Mouse (Mus musculus) embryonic fibroblast, embryonic 13.5 days (primary cell): ENCODE data around the gene Olfr632.

Experiments used
- CTCF ChIP-seq: IDR thresholded peaks from 2 replicates; pipeline ENCODE4 v1.5.1; 2011; ENCODE audit warnings: mild to moderate bottlenecking, control low read depth, low read length, moderate library complexity, borderline replicate concordance; ENCODE audit not compliant: insufficient read depth
- POLR2A ChIP-seq: IDR thresholded peaks from 2 replicates; pipeline ENCODE4 v1.6.1; 2011; ENCODE audit warnings: low read depth, mild to moderate bottlenecking, control low read depth, low read length, moderate library complexity

DNA sequence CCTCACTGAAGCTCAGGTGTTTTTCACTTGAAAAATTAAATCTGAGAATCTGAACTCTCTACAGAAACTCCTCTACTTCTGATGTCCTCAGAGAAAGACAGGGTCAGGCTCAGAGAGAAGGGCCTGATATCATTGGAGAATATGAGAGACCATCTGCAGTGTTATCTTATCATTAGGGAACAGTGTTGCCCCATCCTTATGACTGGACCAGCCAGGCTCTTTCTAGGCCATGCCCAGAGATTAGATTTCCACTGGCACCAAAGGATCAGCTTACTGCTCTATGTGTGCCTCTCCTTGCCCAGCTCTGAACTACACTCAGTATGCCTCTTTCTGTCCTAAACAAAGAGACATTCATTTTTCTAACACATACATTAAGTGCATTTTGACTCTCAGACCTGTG, 18.8 kb upstream of the Olfr632 start:
- TF ChIP-seq CTCF (no peak), POLR2A (no peak)
